Comparison of ENCODE assay signal across 8 mouse cellular contexts in genomic region chr2:32961192-32961995, GRCm38 (mm10). TPM values are rescaled to one million over a fixed set of nuclear protein-coding genes. Genes with fewer than 3 reads are reported as not detected.
DNase-seq lines count a peak whose midpoint lies in the region; ATAC-seq and TF ChIP-seq lines count a peak whose summit lies in the region.

Gene Rpl12, plus strand, starts transcription at chr2:32961559.
Gene Lrsam1, minus strand, starts transcription at chr2:32961614.

- H3K36me3 ChIP-seq in hindbrain, embryonic 14.5 days (replicated peaks; ENCODE audit: control insufficient read depth, insufficient read depth) = peaks cover 46% of the 10 kb centered on the region

- WGBS in hindbrain, embryonic 14.5 days = 3% methylated on average over 55 of the region's 55 CpGs

- POLR2A ChIA-PET in Patski (lab: Charles Lee) = interaction anchor here (0.6 to 0.9 kb wide), 3 partner anchors 10 to 157 kb away, joined by 3 to 4 read pairs (median 3); no protein-coding TSS in a partner anchor

- peak within 1 kb of the TSS; percentile 87 for H3K4me3 ChIP-seq in hindbrain, embryonic 14.5 days (replicated peaks; ENCODE audit: low read length)

- peak within 1 kb of the TSS; percentile 74 for H3K27ac ChIP-seq in hindbrain, embryonic 14.5 days

- DNase-seq in Patski (ENCODE audit: low read depth, low spot score) = no peak
- peak; percentile 95 for DNase-seq in cerebellum, postnatal 14 days
- DNase-seq in frontal cortex, postnatal 25 days (ENCODE audit: low spot score in 2 of 2) = peak; percentile 86 to 89
- peak; percentile 95 for DNase-seq in hindbrain, embryonic 14.5 days (ENCODE audit: low spot score)
- DNase-seq in left cerebral cortex, adult 11 months (ENCODE audit: low spot score) = peak; percentile 89
- DNase-seq in lung, postnatal 4 days = peak; percentile 96 to 97
- DNase-seq in retina, postnatal 7 days (ENCODE audit: low read depth, low spot score) = peak; percentile 84
- DNase-seq in urinary bladder, adult 2 months (ENCODE audit: low spot score) = peak; percentile 94

- peaks cover 24% of the 10 kb centered on the region for H3K4me1 ChIP-seq in hindbrain, embryonic 14.5 days (replicated peaks; ENCODE audit: control insufficient read depth, insufficient read depth, low read length)

- H3K9ac ChIP-seq in hindbrain, embryonic 14.5 days = peak within 1 kb of the TSS; percentile 95

- ATAC-seq in Patski = peak; percentile 76
- peak; percentile 94 for ATAC-seq in hindbrain, embryonic 14.5 days (ENCODE audit: low FRiP score)

- CTCF ChIA-PET in Patski (lab: Charles Lee) = interaction anchor here (1.6 kb wide), 1 partner anchor 94 kb away, joined by 3 read pairs; no protein-coding TSS in a partner anchor

- H3K9me3 ChIP-seq in hindbrain, embryonic 14.5 days (ENCODE audit: control insufficient read depth, low read length) = no peaks in the 10 kb centered on the region

- in situ Hi-C loops in Patski (cut with MboI; ENCODE audit: low pct_unique_long_range_greater_than_20kb) = no loop called here

- no peak for TF ChIP-seq CTCF in Patski (IDR thresholded peaks at IDR 0.05)

- H3K27me3 ChIP-seq in Patski = no peaks in the 10 kb centered on the region
- no peaks in the 10 kb centered on the region for H3K27me3 ChIP-seq in hindbrain, embryonic 14.5 days (ENCODE audit: control insufficient read depth, insufficient read depth, low read length)

- H3K4me2 ChIP-seq in hindbrain, embryonic 14.5 days (replicated peaks) = peak within 1 kb of the TSS; percentile 86

RNA-seq across cellular contexts. Expression of gene Rpl12, which starts in this region (rescaled TPM):
- polyA plus RNA-seq in Patski (2021) = 52.5 TPM
- polyA plus RNA-seq in hindbrain, embryonic 14.5 days (2014; fragmentation: Nextera tagmentation; extraction: Ambion mirVana) = 106 and 113 TPM in 2 replicates
- polyA plus RNA-seq in urinary bladder, adult 2 months (2012; rRNA removed) = 1,100 and 1,122 TPM in 2 replicates

RNA-seq across cellular contexts. Expression of gene Lrsam1, which starts in this region (rescaled TPM):
- polyA plus RNA-seq in Patski (2021) = 29.3 TPM
- 20.2 and 22.4 TPM in 2 replicates for polyA plus RNA-seq in hindbrain, embryonic 14.5 days (2014; fragmentation: Nextera tagmentation; extraction: Ambion mirVana)
- polyA plus RNA-seq in urinary bladder, adult 2 months (2012; rRNA removed) = 15.1 and 15.9 TPM in 2 replicates
